Mouse (Mus musculus) testis, adult 2 months (tissue): Measurements from ENCODE around the gene Pak4.

Experiments
- CTCF ChIP-seq: fragments of 200-500 bp; IDR thresholded peaks from 2 replicates; pipeline ENCODE4 v1.5.1; 2012; ENCODE audit warnings: low read depth, mild to moderate bottlenecking, inconsistent platforms, low read length, moderate library complexity; ENCODE audit not compliant: control insufficient read depth, insufficient read depth, insufficient replicate concordance
- POLR2A ChIP-seq: fragments of 200-500 bp; IDR thresholded peaks from 2 replicates; pipeline ENCODE4 v1.6.1; 2012; ENCODE audit warnings: low read depth, mild to moderate bottlenecking, inconsistent platforms, low read length, moderate library complexity; ENCODE audit not compliant: control insufficient read depth

- TF ChIP-seq POLR2A (no peak), CTCF (no peak)
Observed at GRCm38 (mm10) chr7:28603136-28603535, 5.2 kb upstream of the Pak4 start.
